Mouse (Mus musculus) forebrain, postnatal 0 days (tissue): ENCODE data around the gene Cisd3. TPM values are rescaled to one million over a fixed set of nuclear protein-coding genes. Genes with fewer than 3 reads are reported as not detected.
"Not testable (repeated sequence)": the region's sequence is repeated elsewhere in the genome, so short reads cannot be mapped to it uniquely, and the experiment has no call there.

ENCODE experiments used
- ATAC-seq: fragments of 200-750 bp; cut with Nextera tagmentation; 2 replicates; pipeline ENCODE4 v1.8.0; 2017; ENCODE audit warnings: mild to moderate bottlenecking, moderate library complexity
- DNase-seq: peaks from one replicate; pipeline ENCODE4 v3.0.0-alpha.2; 2015
- H3K27ac ChIP-seq: fragments of 300-500 bp; sonication (generic); 2 replicates; pipeline ENCODE4 v1.5.1; 2014; ENCODE audit warnings: low read depth, mild to moderate bottlenecking, antibody characterized with exemption, low read length, moderate library complexity, mixed read lengths
- H3K27me3 ChIP-seq: fragments of 300-500 bp; sonication (generic); 2 replicates; pipeline ENCODE4 v1.6.1; 2014; ENCODE audit warnings: mild to moderate bottlenecking, low read length, mixed read lengths; ENCODE audit not compliant: insufficient read depth
- H3K36me3 ChIP-seq: fragments of 300-500 bp; sonication (generic); 2 replicates; pipeline ENCODE4 v1.6.1; 2014; ENCODE audit warnings: mild to moderate bottlenecking, moderate library complexity; ENCODE audit not compliant: insufficient read depth
- H3K4me1 ChIP-seq: fragments of 300-500 bp; sonication (generic); 2 replicates; pipeline ENCODE4 v1.6.1; 2014; ENCODE audit warnings: antibody characterized with exemption; ENCODE audit not compliant: insufficient read depth
- H3K4me2 ChIP-seq: fragments of 300-500 bp; sonication (generic); 2 replicates; pipeline ENCODE4 v1.6.1; 2014; ENCODE audit warnings: low read depth, mild to moderate bottlenecking, moderate library complexity
- H3K4me3 ChIP-seq: fragments of 300-500 bp; sonication (generic); 2 replicates; pipeline ENCODE4 v1.5.1; 2014; ENCODE audit warnings: low read depth, low read length, mixed read lengths
- H3K9ac ChIP-seq: fragments of 300-500 bp; sonication (generic); 2 replicates; pipeline ENCODE4 v1.6.1; 2014; ENCODE audit warnings: mild to moderate bottlenecking
- H3K9me3 ChIP-seq: fragments of 300-500 bp; sonication (generic); 2 replicates; pipeline ENCODE4 v1.6.1; 2016; ENCODE audit warnings: low read length
- CTCF ChIP-seq: sonication (generic); IDR thresholded peaks from 2 replicates; pipeline ENCODE4 v1.5.1; 2016; ENCODE audit warnings: antibody characterized with exemption, control low read depth, low read depth
- WGBS: fragments of 180-500 bp; shearing (Covaris S2); extraction: QIAGEN DNeasy Blood & Tissue Kit; methylation state at CpG from one replicate; pipeline ENCODE4 v1.1.7; 2014; 5-methylcytosine and 5-hydroxymethylcytosine counted together
- polyA plus RNA-seq: library from polyadenylated mRNA; unstranded; fragments of >200 nt; fragmentation: Nextera tagmentation; extraction: Ambion mirVana; gene quantifications from 2 replicates; pipeline ENCODE4 v1.2.1, GENCODE M21; 2015
- total RNA-seq: library from RNA; depleted of rRNA; stranded (reverse); fragments of >200 nt; gene quantifications from 2 replicates; pipeline ENCODE4 v1.2.3, GENCODE M21; 2014

The Cisd3 gene
- total and polyA plus RNA-seq, 2 experiments from 2014 or later, result 15.5 to 27.2 TPM

DNA sequence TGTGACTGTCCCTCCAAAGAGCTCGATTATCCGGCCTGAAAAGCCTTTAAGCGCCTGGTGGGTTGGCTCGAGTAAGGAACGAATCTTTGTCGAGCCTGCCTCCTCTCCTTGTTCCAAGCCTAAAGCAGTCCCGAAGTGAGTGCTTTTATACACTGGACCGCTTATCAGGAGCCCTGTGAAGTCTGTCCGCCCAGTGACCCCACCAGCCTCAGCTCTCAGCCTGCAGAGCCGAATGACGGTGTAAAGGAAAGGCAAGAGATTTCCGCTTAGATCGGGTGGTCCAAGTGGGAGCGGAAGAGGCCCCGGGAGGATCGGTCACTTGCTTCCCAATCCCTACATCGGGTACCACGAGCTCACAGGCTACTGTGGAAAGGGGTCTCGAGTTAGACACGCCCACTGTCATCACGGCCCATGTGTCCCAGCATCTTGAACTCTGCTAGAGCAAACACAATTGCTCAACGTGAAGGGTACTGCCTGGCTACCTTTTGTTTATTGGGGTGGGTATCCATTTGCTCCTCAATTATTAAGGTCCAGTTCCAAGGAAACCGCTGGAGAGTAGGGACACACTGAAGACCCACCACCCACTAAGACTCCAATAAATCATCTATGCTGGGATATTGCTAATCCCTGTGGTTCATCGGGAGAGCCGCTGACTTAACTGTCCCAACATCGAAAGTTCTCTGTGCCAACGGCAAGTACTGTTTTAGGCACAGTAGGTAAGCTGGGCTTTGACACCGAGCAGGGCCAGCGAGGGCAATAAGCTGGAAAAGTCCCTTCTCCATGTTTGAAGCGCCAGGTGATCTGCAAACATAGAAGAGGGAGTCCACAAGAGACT is 15.3 kb downstream of the Cisd3 start:
- ATAC-seq, result no peak
- Histone ChIP-seq H3K27me3 (no peaks in the 10 kb centered on the region), H3K4me3 (peak overlapping the region; percentile 92), H3K36me3 (peaks cover 4% of the 10 kb centered on the region; the same call in 1 of the 2 replicates), H3K9me3 (no peaks in the 10 kb centered on the region), H3K4me1 (peaks cover 33% of the 10 kb centered on the region), H3K4me2 (peak overlapping the region; percentile 71), H3K9ac (peak overlapping the region; percentile 98), H3K27ac (peak overlapping the region; percentile 95)
- no peak for DNase-seq
- WGBS, result 18% methylated on average over 30 of the region's 30 CpGs
- no peak for TF ChIP-seq CTCF

DNA sequence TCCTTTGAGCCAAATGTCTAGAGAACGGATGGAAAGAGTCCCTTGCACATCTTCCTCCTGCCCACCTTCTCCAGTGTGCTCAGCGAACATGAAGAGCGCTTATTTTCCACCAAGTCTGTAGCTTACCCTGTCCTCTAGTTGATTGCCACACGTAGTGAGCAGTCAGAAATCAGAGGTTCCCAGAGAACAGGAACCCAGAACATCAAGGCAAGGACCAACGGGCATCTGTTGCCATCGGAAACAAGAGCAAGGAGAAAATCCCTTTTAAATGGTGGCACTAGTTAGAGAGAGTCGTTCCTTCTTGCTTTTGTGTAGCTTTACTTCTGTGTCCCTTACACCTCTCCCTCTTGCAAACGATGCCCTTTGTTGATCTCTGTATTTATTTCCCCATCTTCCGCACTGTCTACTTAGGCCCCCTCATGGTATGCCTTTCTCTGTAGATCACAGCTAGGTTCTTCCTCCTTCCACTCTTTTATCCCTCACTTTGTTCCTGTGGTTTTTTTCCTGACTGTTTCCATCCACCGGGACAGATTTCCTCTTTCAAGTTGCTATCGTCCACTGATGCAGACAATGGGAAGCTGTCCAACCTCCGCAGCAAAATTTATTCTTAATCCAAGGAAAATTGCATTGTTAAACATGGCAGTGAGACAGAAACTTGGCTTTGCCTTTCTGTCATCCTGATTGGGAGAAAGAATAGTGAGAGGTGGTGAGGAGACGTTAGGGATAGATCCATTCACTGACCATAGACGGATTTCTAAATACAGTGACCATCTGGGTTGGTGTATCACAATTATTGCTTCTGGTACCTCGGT is 16.2 kb downstream of the Cisd3 start:
- Histone ChIP-seq H3K4me2 (peak overlapping the region; percentile 71), H3K4me3 (peak overlapping the region; percentile 92), H3K27me3 (no peaks in the 10 kb centered on the region), H3K9ac (peak overlapping the region; percentile 38), H3K36me3 (peaks cover 12% of the 10 kb centered on the region; the same call in 1 of the 2 replicates), H3K4me1 (peaks cover 25% of the 10 kb centered on the region), H3K27ac (peak overlapping the region; percentile 60), H3K9me3 (no peaks in the 10 kb centered on the region)
- TF ChIP-seq CTCF, result no peak
- DNase-seq, result peak; percentile 27
- WGBS, result 42% methylated on average over 15 of the region's 15 CpGs
- no peak for ATAC-seq

DNA sequence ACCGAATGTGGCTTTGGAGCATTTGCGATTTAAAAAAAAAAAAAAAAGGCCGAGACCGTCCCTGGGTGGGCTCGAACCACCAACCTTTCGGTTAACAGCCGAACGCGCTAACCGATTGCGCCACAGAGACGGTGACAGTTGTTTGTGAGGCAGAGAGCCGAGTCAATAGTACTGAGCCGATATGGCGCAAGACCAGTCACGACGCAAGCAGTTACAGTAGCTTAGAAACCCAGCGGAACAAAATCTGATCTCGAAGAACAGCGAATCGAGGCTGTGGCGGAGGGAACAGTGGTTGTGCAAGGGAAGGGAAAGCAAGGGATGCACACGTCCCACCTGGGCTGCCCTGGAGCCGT is 16.7 kb downstream of the Cisd3 start:
- H3K9ac ChIP-seq, result peak overlapping the region; percentile 78
- ATAC-seq, result peak; percentile 17; the same call in 1 of the 2 replicates
- no peaks in the 10 kb centered on the region for H3K27me3 ChIP-seq
- peaks cover 18% of the 10 kb centered on the region for H3K36me3 ChIP-seq
- H3K27ac ChIP-seq, result peak overlapping the region; percentile 92
- H3K4me1 ChIP-seq, result peaks cover 19% of the 10 kb centered on the region
- DNase-seq, result peak; percentile 96
- H3K9me3 ChIP-seq, result no peaks in the 10 kb centered on the region
- H3K4me3 ChIP-seq, result peak overlapping the region; percentile 83
- H3K4me2 ChIP-seq, result peak overlapping the region; percentile 71
- no peak for TF ChIP-seq CTCF
- WGBS, result 1% methylated on average over 24 of the region's 24 CpGs

DNA sequence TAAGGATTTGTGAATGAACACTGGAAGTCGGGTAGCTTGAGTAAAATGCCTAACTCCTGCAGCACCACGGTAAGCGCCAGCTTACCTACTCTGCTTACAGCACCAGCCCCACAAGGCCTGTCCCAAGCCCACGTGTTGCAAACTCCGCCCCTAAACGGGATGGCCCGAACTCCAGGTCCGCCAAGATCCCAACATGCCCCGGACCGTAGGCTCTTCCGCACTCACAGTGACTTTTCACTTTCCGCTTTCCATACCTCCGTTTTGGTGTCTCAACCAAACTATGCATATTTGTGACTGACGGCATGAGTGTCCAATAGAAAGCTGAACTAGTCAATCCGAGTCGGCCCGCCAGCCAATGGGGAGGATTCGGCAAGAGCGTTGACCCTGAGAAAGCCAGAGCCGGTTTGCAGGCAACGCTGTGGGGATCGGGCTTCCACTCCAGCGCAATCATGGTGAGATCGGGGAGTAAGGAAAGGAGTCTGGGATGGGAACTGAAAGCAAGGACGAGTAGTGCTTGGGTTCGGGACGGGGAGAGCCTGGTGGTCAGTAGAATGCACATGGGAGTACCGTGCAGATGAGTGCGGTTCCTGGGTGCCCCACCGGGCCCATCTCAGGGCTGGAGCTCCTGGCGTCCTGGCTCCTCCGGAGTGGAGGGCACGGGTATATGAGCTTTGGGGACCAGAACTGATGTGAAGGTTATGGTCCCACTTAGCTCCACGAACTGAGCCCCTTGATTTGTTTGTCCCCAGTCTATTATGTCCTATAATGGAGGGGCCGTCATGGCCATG is 17.6 kb downstream of the Cisd3 start, which contains the start of gene Psmb3:
TSS of gene Psmb3 (plus strand) at position 361 of the 788 bp plus-strand sequence.
- H3K4me2 ChIP-seq, result peak within 1 kb of the TSS; percentile 71
- H3K9me3 ChIP-seq, result no peaks in the 10 kb centered on the region
- DNase-seq, result peak; percentile 100
- under 1% methylated on average over 35 of the region's 35 CpGs for WGBS
- peak within 1 kb of the TSS; percentile 83 for H3K4me3 ChIP-seq
- peaks cover 17% of the 10 kb centered on the region for H3K4me1 ChIP-seq
- peak within 1 kb of the TSS; percentile 78 for H3K9ac ChIP-seq
- H3K36me3 ChIP-seq, result peaks cover 23% of the 10 kb centered on the region
- peak; percentile 89 for ATAC-seq
- H3K27ac ChIP-seq, result peak within 1 kb of the TSS; percentile 92
- no peaks in the 10 kb centered on the region for H3K27me3 ChIP-seq
- no peak for TF ChIP-seq CTCF

GRCm38 (mm10) chr11:97710067-97710466 is 24.4 kb downstream of the Cisd3 start:
- not testable (repeated sequence) for ATAC-seq, H3K27me3 ChIP-seq, H3K27ac ChIP-seq, H3K9ac ChIP-seq, H3K4me3 ChIP-seq, H3K4me2 ChIP-seq, H3K9me3 ChIP-seq, H3K4me1 ChIP-seq, DNase-seq
- WGBS, result 74% methylated on average over 2 of the region's 2 CpGs
- H3K36me3 ChIP-seq, result peaks cover 60% of the 10 kb centered on the region

GRCm38 (mm10) chr11:97711200-97711900 is 25.7 kb downstream of the Cisd3 start:
- Histone ChIP-seq H3K4me3 (no peak overlapping the region), H3K27ac (no peak overlapping the region), H3K4me2 (no peak overlapping the region), H3K9me3 (no peaks in the 10 kb centered on the region), H3K9ac (no peak overlapping the region), H3K4me1 (no peaks in the 10 kb centered on the region), H3K27me3 (no peaks in the 10 kb centered on the region), H3K36me3 (peaks cover 58% of the 10 kb centered on the region)
- no peak for ATAC-seq
- no peak for DNase-seq
- 83% methylated on average over 13 of the region's 13 CpGs for WGBS
- TF ChIP-seq CTCF, result no peak
